Mouse (Mus musculus) gastrocnemius, postnatal 14 days (tissue): ENCODE results near the gene Xpo6. TPM values are rescaled to one million over a fixed set of nuclear protein-coding genes. Genes with fewer than 3 reads are reported as not detected.

Experiments
- total RNA-seq, 2 experiments: library from RNA; stranded (reverse); gene quantifications; 2 replicates each; pipeline ENCODE4 v1.2.3; 2021

Xpo6 gene
- total RNA-seq, 2 experiments from 2014 or later = 16.1 to 18.9 TPM

Other genes with a start within 250 kb of the Xpo6 start
- gene Gsg1l, start 118.1 kb downstream of the Xpo6 start, total RNA-seq = under 1 TPM; 0.06 to 0.16 TPM
- gene Sbk1, start 72.1 kb upstream of the Xpo6 start, total RNA-seq = 10 to 100 TPM; 22.4 to 35.2 TPM
- gene Lat, start 169.1 kb upstream of the Xpo6 start, total RNA-seq = under 1 TPM; 0.25 to 0.33 TPM
- gene Spns1, start 176.9 kb upstream of the Xpo6 start, total RNA-seq = 10 to 100 TPM; 21.5 to 26.4 TPM
- gene Nfatc2ip, start 196.2 kb upstream of the Xpo6 start, total RNA-seq = 1 to 10 TPM; 2.1 to 2.6 TPM
- gene Cd19, start 214.4 kb upstream of the Xpo6 start, total RNA-seq = under 1 TPM in 1 of 2 experiments, not detected in 1; 0.08 TPM
- 10 to 100 TPM; 12.1 to 12.7 TPM for gene Rabep2, start 228.3 kb upstream of the Xpo6 start, total RNA-seq